Mouse (Mus musculus) midbrain, postnatal 0 days (tissue): ENCODE results near the gene Rnf144b. TPM values are rescaled to one million over a fixed set of nuclear protein-coding genes. Genes with fewer than 3 reads are reported as not detected.

ENCODE experiments used
- ATAC-seq: fragments of 200-750 bp; cut with Nextera tagmentation; 2 replicates; pipeline ENCODE4 v1.8.0; 2017; ENCODE audit warnings: moderate number of reproducible peaks, mild to moderate bottlenecking, moderate TSS enrichment, moderate library complexity; ENCODE audit not compliant: low FRiP score
- DNase-seq: peaks from one replicate; pipeline ENCODE4 v3.0.0-alpha.2; 2015; ENCODE audit warnings: low spot score
- H3K27ac ChIP-seq: fragments of 300-500 bp; sonication (generic); 2 replicates; pipeline ENCODE4 v1.5.1; 2014; ENCODE audit warnings: low read depth, mild to moderate bottlenecking, low read length, mixed read lengths
- H3K27me3 ChIP-seq: fragments of 300-500 bp; sonication (generic); 2 replicates; pipeline ENCODE4 v1.6.1; 2014; ENCODE audit warnings: low read length, control low read depth, mixed read lengths; ENCODE audit not compliant: insufficient read depth
- H3K36me3 ChIP-seq: fragments of 300-500 bp; sonication (generic); 2 replicates; pipeline ENCODE4 v1.6.1; 2014; ENCODE audit warnings: low read length, control low read depth, mixed read lengths; ENCODE audit not compliant: insufficient read depth
- H3K4me1 ChIP-seq: fragments of 300-500 bp; sonication (generic); 2 replicates; pipeline ENCODE4 v1.6.1; 2014; ENCODE audit warnings: mild to moderate bottlenecking, control low read depth, antibody characterized with exemption, low read length, mixed read lengths; ENCODE audit not compliant: insufficient read depth
- H3K4me2 ChIP-seq: fragments of 300-500 bp; sonication (generic); 2 replicates; pipeline ENCODE4 v1.6.1; 2014; ENCODE audit warnings: low read depth, mild to moderate bottlenecking, low read length, mixed read lengths; ENCODE audit not compliant: poor library complexity, severe bottlenecking
- H3K4me3 ChIP-seq: fragments of 300-500 bp; sonication (generic); 2 replicates; pipeline ENCODE4 v1.5.1; 2014; ENCODE audit warnings: low read depth, mild to moderate bottlenecking, low read length, moderate library complexity
- H3K9ac ChIP-seq: fragments of 300-500 bp; sonication (generic); replicated peaks from 2 replicates; pipeline ENCODE4 v1.6.1; 2014; ENCODE audit warnings: mild to moderate bottlenecking, low read length, moderate library complexity, mixed read lengths; ENCODE audit not compliant: poor library complexity, severe bottlenecking
- H3K9me3 ChIP-seq: fragments of 300-500 bp; sonication (generic); 2 replicates; pipeline ENCODE4 v1.6.1; 2016; ENCODE audit warnings: low read length, control low read depth
- CTCF ChIP-seq: IDR thresholded peaks from 2 replicates; pipeline ENCODE4 v1.5.1; 2016; ENCODE audit warnings: antibody characterized with exemption, mild to moderate bottlenecking
- WGBS: fragments of 180-500 bp; shearing (Covaris S2); extraction: QIAGEN DNeasy Blood & Tissue Kit; methylation state at CpG from one replicate; pipeline ENCODE4 v1.1.7; 2014; 5-methylcytosine and 5-hydroxymethylcytosine counted together
- polyA plus RNA-seq: library from polyadenylated mRNA; unstranded; fragments of >200 nt; fragmentation: Nextera tagmentation; extraction: Ambion mirVana; gene quantifications from 2 replicates; pipeline ENCODE4 v1.2.1, GENCODE M21; 2015
- total RNA-seq: library from RNA; depleted of rRNA; stranded (reverse); fragments of >200 nt; gene quantifications from 2 replicates; pipeline ENCODE4 v1.2.3, GENCODE M21; 2014

Gene Rnf144b
- total and polyA plus RNA-seq, 2 experiments from 2014 or later = 1.9 to 4.1 TPM

GRCm38 (mm10) chr13:47112924-47113323, 9.5 kb upstream of the Rnf144b start:
- WGBS = 70% methylated on average over 3 of the region's 3 CpGs

GRCm38 (mm10) chr13:47116000-47116399, 6.5 kb upstream of the Rnf144b start:
- H3K4me1 ChIP-seq = no peaks in the 10 kb centered on the region
- no peak overlapping the region for H3K9ac ChIP-seq
- WGBS = 93% methylated on average over 3 of the region's 3 CpGs
- ATAC-seq (no peak), DNase-seq (no peak)
- no peaks in the 10 kb centered on the region for H3K9me3 ChIP-seq
- H3K36me3 ChIP-seq = no peaks in the 10 kb centered on the region
- no peak overlapping the region for H3K4me2 ChIP-seq
- no peak overlapping the region for H3K27ac ChIP-seq
- no peaks in the 10 kb centered on the region for H3K27me3 ChIP-seq
- TF ChIP-seq CTCF = no peak
- H3K4me3 ChIP-seq = no peak overlapping the region

More at GRCm38 (mm10) chr13:47112924-47113323, 9.5 kb upstream of the Rnf144b start:
- Histone ChIP-seq H3K4me3 (no peak overlapping the region), H3K9me3 (no peaks in the 10 kb centered on the region), H3K4me2 (no peak overlapping the region), H3K4me1 (no peaks in the 10 kb centered on the region), H3K27me3 (no peaks in the 10 kb centered on the region), H3K36me3 (no peaks in the 10 kb centered on the region), H3K27ac (no peak overlapping the region), H3K9ac (no peak overlapping the region)
- no peak for DNase-seq
- ATAC-seq = no peak
- no peak for TF ChIP-seq CTCF

DNA sequence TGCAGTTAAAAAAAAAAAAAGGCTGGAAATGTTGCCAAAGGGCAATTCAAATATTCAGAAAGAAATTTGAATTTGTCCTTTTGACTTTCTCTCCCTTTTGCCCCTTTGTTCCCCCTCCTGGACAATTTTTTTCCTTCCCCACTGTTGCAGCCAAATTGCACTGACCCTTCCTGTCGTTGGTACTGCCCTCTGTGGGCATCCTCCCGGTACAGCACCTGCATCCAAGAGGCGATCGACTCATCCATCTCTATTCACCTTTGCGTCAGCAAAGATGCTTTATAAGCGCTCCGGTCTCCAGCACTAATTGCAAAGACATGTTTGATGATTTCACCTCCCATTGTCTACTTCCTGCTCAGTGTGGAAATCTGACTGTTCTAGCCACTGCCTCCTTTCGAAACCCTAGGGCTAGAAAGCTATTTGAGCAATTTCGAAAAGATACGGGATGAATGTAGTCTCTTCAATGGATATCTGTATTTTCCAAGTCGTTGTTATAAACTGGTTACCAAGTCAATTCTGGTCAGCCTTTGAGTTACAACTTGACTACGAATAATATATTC, 1.0 kb upstream of the Rnf144b start:
- Histone ChIP-seq H3K4me1 (no peaks in the 10 kb centered on the region), H3K4me2 (peak overlapping the region; percentile 95), H3K27ac (no peak overlapping the region), H3K27me3 (no peaks in the 10 kb centered on the region), H3K36me3 (no peaks in the 10 kb centered on the region), H3K4me3 (peak overlapping the region; percentile 51; the same call in 1 of the 2 replicates), H3K9ac (no peak overlapping the region), H3K9me3 (no peaks in the 10 kb centered on the region)
- ATAC-seq = no peak
- 30% methylated on average over 12 of the region's 12 CpGs for WGBS
- peak; percentile 19 for DNase-seq
- peak; percentile 64 for TF ChIP-seq CTCF

GRCm38 (mm10) chr13:47124449-47124848, 2.0 kb downstream of the Rnf144b start:
- DNase-seq (no peak), ATAC-seq (no peak)
- no peak for TF ChIP-seq CTCF
- no peak overlapping the region for H3K4me2 ChIP-seq
- no peak overlapping the region for H3K4me3 ChIP-seq
- no peak overlapping the region for H3K27ac ChIP-seq
- H3K9ac ChIP-seq = no peak overlapping the region
- 51% methylated on average over 3 of the region's 3 CpGs for WGBS
- H3K27me3 ChIP-seq = no peaks in the 10 kb centered on the region
- H3K36me3 ChIP-seq = no peaks in the 10 kb centered on the region
- H3K4me1 ChIP-seq = no peaks in the 10 kb centered on the region
- no peaks in the 10 kb centered on the region for H3K9me3 ChIP-seq

GRCm38 (mm10) chr13:47124986-47125385, 2.5 kb downstream of the Rnf144b start:
- H3K4me2 ChIP-seq = no peak overlapping the region
- ATAC-seq (no peak), DNase-seq (no peak)
- H3K27me3 ChIP-seq = no peaks in the 10 kb centered on the region
- H3K9ac ChIP-seq = no peak overlapping the region
- no peaks in the 10 kb centered on the region for H3K4me1 ChIP-seq
- no peak overlapping the region for H3K4me3 ChIP-seq
- WGBS = 84% methylated on average over 6 of the region's 6 CpGs
- H3K9me3 ChIP-seq = no peaks in the 10 kb centered on the region
- no peak for TF ChIP-seq CTCF
- H3K36me3 ChIP-seq = no peaks in the 10 kb centered on the region
- no peak overlapping the region for H3K27ac ChIP-seq

DNA sequence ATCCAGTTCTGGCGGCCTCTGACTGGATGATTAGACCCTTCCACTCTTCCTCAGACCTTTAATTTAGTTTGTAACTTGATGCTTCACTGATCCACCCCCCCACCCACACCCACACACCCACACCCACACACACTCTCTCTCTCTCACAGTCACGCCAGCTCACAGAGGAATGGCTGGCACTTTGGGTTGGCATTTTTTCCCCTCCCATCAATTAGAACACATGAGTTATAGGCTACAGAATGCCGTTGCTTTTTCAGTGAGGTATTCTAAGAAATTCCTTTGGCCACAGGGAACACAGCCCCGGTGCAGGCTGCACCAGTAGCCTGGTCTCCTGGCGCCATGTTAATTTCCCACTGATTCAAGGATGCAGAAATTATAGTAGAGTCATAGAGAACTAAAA, 3.1 kb downstream of the Rnf144b start:
- Histone ChIP-seq H3K9me3 (no peaks in the 10 kb centered on the region), H3K27ac (no peak overlapping the region), H3K36me3 (no peaks in the 10 kb centered on the region), H3K4me1 (no peaks in the 10 kb centered on the region), H3K9ac (no peak overlapping the region), H3K27me3 (no peaks in the 10 kb centered on the region), H3K4me2 (no peak overlapping the region), H3K4me3 (no peak overlapping the region)
- DNase-seq (no peak), ATAC-seq (no peak)
- TF ChIP-seq CTCF = no peak
- 87% methylated on average over 5 of the region's 5 CpGs for WGBS
